Mouse (Mus musculus) lung, postnatal 4 days (tissue): Measurements from ENCODE around the gene Plscr3.

Experiments used
- DNase-seq, 2 experiments: peaks; one replicate each; pipeline ENCODE4 v3.0.0; 2021

Plscr3 gene

DNA sequence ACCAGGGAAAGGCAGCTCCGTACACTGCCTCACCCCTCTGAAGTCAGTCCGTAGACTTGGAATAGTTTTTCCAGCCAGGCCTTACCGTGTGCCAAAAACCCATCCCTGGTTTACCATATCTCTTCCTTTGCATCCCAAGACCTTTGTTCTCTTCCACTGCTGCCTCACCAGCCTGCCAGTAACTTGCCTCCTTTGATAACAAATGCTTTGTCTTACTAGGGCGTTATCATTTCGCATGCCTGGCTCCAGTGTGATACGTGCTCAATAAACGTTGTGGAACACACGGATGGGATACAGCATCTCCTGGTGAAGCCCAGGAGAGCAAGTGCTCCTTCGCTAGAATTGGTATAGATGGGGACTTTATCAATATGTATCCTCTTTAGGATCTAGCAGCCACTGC lies 21.2 kb downstream of the Plscr3 start:
- DNase-seq = no peak

DNA sequence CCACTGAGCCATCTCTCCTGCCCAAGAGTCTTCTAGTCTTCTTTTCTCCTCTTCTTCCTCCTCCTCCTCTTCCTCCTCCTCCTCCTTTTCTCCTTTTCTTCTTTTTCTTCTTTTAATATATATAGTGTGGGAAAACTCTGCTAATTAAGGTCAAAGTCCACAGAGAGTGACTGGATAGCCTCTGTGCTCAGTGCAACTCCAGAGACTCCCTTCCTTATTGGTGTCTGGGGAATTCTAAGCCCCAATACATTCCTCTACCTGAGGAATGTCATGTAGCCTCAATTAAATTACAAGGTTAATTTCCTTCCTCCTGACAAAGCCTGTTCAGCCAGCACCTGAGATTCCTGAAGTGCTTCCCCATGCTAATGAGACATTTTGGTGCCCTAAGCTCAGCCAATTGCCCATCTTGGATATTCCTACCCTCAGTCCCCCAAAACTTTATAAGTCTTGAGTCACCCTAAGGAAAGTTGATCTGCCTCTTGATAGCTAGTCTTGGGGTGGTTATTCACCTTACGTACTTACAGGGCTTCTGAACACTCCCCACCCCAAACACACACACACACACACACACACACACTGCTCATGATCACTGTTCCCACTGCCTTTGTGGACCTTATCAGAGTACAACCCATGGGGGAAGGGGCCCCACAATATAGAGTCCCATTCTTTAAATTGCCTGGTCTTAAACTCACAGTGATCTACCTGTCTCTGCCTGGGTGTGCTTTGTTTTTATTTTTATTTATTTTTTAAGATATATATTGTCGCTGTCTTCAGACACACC lies 24.3 kb downstream of the Plscr3 start:
- no peak for DNase-seq

GRCm38 (mm10) chr11:69871822-69872221 lies 25.6 kb downstream of the Plscr3 start:
- DNase-seq = no peak

GRCm38 (mm10) chr11:69872451-69872850 lies 26.3 kb downstream of the Plscr3 start:
- no peak for DNase-seq

DNA sequence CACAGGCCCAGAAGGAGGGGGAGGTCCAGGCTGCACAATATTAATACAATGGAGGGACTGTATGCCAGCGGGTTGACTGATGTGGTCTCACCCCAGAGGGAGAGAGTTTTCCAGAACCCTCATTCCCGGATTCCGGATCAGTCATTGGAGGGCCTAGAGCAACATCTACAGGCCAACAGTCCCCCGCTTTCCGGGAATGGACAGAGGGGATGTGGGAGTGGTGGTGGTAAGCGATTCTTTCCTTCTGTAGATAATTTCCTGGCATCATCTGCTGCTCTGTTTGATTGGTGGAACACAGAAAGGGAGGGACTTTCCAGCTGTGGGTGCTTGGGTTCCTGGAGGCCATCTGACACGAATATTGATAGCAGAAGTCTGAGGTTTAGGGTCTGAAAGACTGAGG lies 30.0 kb downstream of the Plscr3 start:
- DNase-seq = peak; percentile 81 to 89

GRCm38 (mm10) chr11:69876867-69877266 lies 30.7 kb downstream of the Plscr3 start:
- DNase-seq = peak; percentile 92 to 95

GRCm38 (mm10) chr11:69877878-69878277 lies 31.7 kb downstream of the Plscr3 start, which contains the start of gene Tmem95:
Gene Tmem95 (minus strand): TSS chr11:69878018.
- no peak for DNase-seq

GRCm38 (mm10) chr11:69878399-69878798 lies 32.2 kb downstream of the Plscr3 start:
- no peak for DNase-seq

GRCm38 (mm10) chr11:69878952-69879351 lies 32.8 kb downstream of the Plscr3 start:
- no peak for DNase-seq

DNA sequence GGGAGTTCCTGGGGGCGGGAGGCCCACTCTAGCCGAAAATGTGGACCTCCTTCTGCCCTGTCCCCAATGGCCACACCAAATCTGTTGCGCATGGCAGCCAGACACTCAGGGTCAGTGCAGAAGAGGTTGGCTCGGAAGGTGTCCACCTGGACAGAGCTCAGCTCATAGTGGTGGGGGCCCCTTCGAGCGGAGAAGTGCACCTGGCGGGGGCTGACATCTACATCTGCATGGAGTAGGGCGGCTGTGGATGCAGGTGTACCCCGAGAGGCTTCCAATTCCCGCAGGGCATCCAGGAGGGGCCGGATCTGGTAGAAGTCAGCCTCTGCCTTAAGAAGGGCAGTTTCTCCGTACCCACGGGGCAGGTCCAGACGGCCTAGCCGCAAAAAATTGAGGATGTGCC lies 33.5 kb downstream of the Plscr3 start:
- DNase-seq = no peak

DNA sequence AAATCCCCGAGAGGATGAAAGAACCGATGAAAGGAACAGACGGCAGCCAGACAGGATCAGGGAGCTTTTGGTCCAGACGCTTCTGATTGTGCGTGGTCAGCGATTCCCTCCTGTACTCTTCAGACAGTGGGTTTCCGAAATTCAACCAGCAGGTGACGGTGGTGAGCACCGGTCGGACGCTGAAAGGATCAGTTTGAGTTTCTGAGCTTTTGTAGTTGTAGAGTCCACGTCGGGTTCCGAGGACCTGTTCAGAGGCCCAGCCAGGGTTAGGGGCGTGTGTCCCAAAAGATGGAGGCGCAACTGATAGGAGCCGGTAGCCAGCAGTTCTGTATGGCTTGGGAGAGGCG lies 34.3 kb downstream of the Plscr3 start:
- peak in 1 of 2 experiments; percentile 87 for DNase-seq

DNA sequence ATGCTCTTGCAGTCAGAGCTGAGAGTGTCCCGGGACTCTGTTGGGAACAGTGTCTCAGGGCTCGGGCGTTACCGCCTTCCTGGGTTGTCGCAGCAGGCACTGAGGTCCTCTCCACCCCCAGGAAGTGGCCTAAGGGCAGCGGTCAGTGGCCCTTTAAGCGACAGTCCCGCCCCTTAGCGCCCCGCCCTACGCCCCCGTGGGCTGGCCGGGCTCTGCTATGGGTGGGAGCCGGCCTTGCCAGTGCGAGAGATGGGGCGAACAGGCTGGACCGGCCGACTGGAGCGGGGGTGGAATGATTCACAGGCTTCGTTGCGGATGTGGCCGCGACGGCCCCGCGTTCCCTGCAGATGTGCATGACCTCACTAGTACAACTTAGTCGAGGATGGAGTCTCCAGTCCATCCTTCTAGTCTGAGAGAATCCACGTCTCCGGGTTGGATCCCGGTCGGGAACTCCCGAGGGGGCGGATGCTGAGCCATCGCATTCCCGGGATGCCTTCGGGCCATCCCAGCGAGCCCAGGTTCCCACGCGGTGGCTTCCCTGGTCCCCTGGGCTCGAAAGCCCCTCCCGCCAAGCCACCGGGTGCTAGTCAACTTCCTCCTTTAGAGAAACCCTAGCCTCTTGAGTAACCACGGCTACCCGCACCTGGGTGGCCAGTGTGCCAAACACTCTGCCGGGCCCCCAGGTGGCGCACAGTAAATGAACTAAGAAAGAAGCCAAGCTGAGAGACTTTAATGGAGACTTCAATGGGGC lies 34.9 kb downstream of the Plscr3 start, which contains the start of gene Kctd11:
Gene Kctd11 (minus strand): TSS at position 554 of the 751 bp plus-strand sequence.
- DNase-seq = peak; percentile 94 to 96

DNA sequence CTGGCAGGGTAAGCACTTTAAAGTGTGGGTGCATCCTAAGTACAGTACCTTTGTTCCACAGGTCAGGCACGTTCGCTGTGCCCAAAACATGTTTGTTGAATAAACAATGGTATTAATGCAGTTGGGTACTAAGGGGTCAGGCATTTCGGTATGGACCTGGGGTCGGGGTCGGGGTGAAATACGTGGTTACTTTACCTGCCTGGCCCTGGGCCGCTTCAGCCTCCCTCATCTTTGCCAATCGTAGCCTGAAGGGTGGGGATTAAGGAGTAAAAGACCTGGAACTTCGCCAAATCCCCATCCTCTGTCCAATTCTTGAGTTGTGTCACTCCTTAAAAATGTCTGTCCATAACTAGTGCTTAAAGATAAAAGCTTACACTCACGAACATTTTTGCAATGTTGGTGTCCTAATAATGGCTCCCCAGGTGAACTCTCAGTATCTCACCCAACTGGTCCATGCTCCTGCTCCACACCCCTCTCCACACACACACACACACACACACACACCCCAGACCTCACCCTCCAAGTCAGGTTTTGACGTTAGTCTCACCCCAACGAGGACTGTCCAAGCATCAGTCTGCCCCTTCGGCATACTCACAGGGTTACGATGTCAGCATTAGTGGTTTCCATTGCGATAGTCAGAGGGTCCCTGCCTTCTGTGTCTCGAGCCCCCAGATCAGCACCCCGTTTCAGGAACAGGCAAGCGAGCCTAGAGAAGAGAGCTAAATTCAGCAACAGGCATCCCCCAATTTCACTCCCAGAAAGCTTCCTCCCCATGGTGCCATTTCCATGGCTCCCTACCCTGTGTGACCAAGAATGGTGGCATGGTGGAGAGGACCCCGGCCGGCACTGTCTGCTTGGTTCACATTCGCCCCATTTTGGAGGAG lies 35.9 kb downstream of the Plscr3 start:
- DNase-seq = no peak

DNA sequence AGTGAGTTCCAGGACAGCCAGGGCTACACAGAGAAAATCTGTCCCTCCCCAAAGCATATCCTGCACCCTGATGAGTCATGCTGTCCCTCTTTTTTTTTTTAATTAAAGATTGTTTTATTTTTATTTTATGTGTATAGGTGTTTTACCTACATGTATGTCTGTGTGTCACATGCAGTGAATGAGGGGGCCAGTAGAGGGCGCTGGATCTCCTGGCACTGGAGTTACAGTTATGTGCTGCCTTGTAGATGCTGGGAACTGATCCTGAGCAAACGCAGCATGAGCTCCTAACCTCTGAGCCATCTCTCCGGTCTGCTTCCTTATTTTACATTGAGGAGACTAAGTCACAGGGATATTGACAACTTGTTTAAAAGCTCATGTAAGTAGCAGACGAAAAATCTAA lies 36.9 kb downstream of the Plscr3 start:
- peak in 1 of 2 experiments; percentile 49 for DNase-seq

DNA sequence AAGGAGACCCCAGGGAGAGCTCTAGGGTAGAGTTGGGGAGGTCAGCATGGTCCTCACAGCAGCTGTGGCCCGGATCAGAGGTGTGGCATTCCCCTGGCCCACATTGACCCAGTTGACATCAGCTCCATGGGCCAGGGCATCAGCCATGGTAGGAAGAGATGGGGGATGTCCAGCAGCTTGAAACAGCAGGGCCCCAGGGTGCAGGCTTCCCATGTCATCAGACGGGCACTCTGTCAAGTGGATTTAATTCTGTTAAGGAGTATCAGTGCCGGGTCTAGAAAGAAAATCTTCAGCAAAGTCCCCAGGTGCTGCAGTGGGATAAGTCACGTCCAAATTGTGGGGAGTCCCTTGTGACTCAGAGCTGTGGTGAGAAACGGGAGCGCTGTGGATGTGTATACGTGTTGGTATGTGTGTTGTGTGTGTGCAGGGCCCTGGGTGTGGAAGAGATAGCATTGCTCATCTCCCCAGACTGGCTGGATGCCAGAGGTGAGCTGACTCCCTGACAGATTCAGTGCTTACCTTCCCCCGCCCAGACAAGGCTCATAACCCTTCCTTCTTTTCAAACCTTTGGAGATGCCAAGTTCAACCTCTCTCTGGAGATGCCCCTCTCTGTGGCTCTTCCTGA lies 37.5 kb downstream of the Plscr3 start:
- no peak for DNase-seq

DNA sequence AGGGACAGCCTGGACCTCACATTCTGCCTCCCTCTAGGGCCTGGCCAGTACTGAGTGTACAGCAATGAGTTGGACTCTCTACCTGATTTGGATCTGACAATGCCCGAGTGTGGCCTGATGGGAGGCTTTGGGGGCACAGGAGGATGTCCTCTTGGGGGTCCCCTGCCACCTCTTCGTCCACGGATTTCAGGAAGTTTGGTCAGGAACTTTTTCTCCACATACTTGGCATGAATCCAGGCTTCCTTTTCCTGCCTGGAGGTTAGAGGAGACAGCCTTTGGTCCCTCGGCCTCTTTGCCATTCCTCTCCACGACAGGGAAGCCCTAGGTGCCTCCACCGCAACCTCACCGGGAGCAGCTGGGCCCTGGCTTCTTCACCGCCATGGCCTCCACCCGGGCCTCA lies 38.1 kb downstream of the Plscr3 start:
- DNase-seq = peak in 1 of 2 experiments; percentile 28

DNA sequence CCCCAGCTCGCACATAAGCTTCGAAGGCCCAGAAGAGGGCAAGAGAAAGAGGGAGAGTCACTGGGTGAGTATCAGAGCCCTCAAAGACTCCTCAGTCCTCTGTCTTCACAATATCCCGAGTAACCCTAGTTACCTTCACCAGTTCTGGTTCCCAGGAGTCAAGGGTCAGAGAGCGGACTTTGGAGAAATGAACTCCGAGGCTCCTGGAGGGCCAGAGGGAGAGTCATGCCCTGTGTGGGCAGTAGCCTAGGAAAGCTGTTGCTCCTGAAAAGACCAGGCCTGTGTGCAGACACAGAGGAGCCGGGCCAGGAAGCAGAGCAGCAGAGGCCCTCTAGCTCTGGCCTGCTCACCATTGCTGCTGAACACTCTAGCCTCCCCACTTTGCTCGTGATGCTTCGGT lies 38.5 kb downstream of the Plscr3 start:
- no peak for DNase-seq

DNA sequence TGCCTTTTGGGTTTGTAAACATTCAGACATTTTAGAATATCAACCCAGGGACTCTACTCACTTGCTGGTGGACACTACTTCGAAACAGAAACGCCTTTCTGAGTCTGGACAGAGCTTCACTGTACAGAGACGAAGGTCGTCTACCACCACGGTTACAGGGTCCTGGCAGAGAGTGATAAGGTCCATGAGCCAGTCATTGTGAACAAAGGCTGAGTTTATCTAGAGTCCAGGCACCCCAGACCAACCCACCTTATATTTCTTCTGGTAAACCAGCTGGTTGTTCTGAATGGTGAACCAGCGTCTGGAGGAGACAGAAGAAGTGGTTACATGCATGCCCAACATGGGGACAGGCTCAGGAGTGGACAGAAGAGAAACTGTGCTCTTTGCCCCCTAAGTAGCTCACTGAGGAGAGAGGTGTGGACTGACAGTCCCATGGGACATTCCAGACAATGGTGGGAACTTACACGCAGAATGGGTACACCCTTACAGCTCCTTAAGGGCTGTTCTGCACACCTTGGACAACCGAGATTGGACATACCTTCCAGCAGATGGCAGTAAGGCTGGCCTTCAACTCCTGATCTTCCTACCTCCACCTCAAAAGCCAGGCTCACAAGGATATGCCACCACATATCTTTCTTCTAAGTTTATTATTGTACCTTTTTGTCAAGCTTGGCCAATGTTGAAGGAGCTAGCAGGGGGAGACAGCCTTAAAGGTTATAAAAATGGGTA lies 40.9 kb downstream of the Plscr3 start:
- DNase-seq = peak in 1 of 2 experiments; percentile 52

GRCm38 (mm10) chr11:69891482-69891881 lies 45.3 kb downstream of the Plscr3 start:
- DNase-seq = peak; percentile 50 to 65

GRCm38 (mm10) chr11:69894671-69895070 lies 48.5 kb downstream of the Plscr3 start:
- peak; percentile 54 to 58 for DNase-seq

GRCm38 (mm10) chr11:69895291-69895690 lies 49.1 kb downstream of the Plscr3 start, which contains the start of gene Acap1:
Gene Acap1 (minus strand): TSS chr11:69895539.
- DNase-seq = peak in 1 of 2 experiments; percentile 19

- no peak for DNase-seq
Measured at GRCm38 (mm10) chr11:69899870-69900269, 53.7 kb downstream of the Plscr3 start.
